9 mouse cellular contexts compared by ENCODE assay signal in the genomic region with DNA sequence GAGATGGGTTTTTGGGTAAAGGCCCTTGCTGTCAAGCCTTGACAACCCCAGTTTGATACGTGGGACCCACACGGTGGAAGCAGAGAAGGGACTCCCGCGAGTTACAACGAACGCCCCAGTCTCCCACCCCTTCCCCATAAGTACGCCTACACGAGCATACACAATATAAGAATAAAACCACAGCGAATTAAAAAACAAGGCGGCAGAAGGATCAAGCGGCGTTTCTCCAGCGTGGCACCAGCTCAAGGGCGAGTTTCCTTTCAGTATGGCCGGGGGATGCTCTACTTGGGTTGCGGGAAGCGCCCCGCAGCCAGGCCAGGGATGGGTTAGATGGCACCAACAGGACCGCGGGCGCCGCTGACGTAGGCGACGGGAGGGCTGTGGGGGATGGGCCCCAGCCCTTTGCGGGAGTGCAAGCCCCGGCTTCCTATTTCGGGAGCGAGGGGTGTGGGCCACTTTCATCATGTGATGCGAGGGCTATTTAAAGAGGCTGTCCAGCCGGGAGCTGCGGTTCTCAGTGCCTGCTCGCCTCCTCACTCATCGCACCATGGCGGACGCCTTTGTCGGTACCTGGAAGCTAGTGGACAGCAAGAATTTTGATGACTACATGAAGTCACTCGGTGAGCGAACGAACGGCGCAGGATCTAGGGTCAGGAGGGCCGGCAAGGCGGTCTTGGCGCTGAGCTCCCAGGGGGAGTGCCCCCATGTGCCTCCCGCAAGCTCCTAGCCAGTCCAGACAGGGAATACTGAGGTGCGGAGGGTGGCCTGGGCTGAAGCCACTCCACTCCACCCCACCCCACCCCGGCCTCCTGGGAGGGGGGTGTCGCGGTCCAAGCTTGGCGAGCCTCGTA. TPM values are rescaled to one million over a fixed set of nuclear protein-coding genes. Genes with fewer than 3 reads are reported as not detected.
A peak's percentile ranks its signal among the peaks of the same experiment; 100 is the strongest.
DNase-seq lines count a peak whose midpoint lies in the region; ATAC-seq and TF ChIP-seq lines count a peak whose summit lies in the region.
"Had no signal": no experiment of that assay in that cellular context is flagged by ENCODE, and none has a peak within 500 bp of the region (broad histone marks: within the 10 kb centered on the region; RNA-seq: fewer than 3 reads in every experiment).

A gene (plus strand): TSS at position 365 of the 851 bp plus-strand sequence.
A gene (minus strand): TSS at position 444 of the 851 bp plus-strand sequence.

- no peak within 1 kb of the TSS for H3K27ac ChIP-seq in liver, adult 2 months (replicated peaks; ENCODE audit: insufficient read depth, low read depth, low read length)
- H3K27ac ChIP-seq in embryonic facial prominence, embryonic 14.5 days (replicated peaks; ENCODE audit: low read depth, low read length) = no peak within 1 kb of the TSS
- H3K27ac ChIP-seq in heart, embryonic 10.5 days = peak within 1 kb of the TSS; percentile 91
- H3K27ac ChIP-seq in kidney, embryonic 14.5 days (ENCODE audit: low read depth, low read length) = no peak within 1 kb of the TSS
- H3K27ac ChIP-seq in limb, embryonic 14.5 days (replicated peaks; ENCODE audit: low read depth, low read length) = no peak within 1 kb of the TSS

- no peaks in the 10 kb centered on the region for H3K79me2 ChIP-seq in liver, adult 2 months (ENCODE audit: control insufficient read depth, insufficient read depth, low read length)
- no peaks in the 10 kb centered on the region for H3K79me2 ChIP-seq in myocyte (ENCODE audit: control insufficient read depth, insufficient read depth)

- peak within 1 kb of the TSS; percentile 94 for H3K4me2 ChIP-seq in embryonic facial prominence, embryonic 14.5 days (ENCODE audit: low read depth, low read length)
- H3K4me2 ChIP-seq in kidney, embryonic 14.5 days (replicated peaks; ENCODE audit: low read depth, low read length) = peak within 1 kb of the TSS; percentile 93
- H3K4me2 ChIP-seq in limb, embryonic 14.5 days (replicated peaks; ENCODE audit: low read depth, low read length, severe bottlenecking) = peak within 1 kb of the TSS; percentile 87
- peak within 1 kb of the TSS; percentile 73 for H3K4me2 ChIP-seq in myocyte (ENCODE audit: low read depth)

- H3ac ChIP-seq in myocyte (ENCODE audit: control insufficient read depth, insufficient read length) = peak within 1 kb of the TSS; percentile 26

- TF ChIP-seq POLR2A in liver, adult 2 months (IDR thresholded peaks at IDR 0.05; ENCODE audit: extremely low read depth, insufficient read depth, low read length) = no peak
- no peak for TF ChIP-seq POLR2A in limb, embryonic 14.5 days (IDR thresholded peaks at IDR 0.05; ENCODE audit: borderline replicate concordance, extremely low read depth, insufficient read depth, insufficient read length)
- peak; percentile 41 for TF ChIP-seq POLR2A in myocyte (IDR thresholded peaks at IDR 0.05; ENCODE audit: insufficient read length, low read depth)

- 4% methylated on average over 52 of the region's 52 CpGs for WGBS in liver, adult 2 months
- under 1% methylated on average over 47 of the region's 52 CpGs for WGBS in embryonic facial prominence, embryonic 14.5 days
- under 1% methylated on average over 52 of the region's 52 CpGs for WGBS in heart, embryonic 10.5 days
- WGBS in kidney, embryonic 14.5 days = under 1% methylated on average over 52 of the region's 52 CpGs
- under 1% methylated on average over 52 of the region's 52 CpGs for WGBS in limb, embryonic 14.5 days

- no peak within 1 kb of the TSS; the same call in 1 of the 2 replicates for H3K9ac ChIP-seq in liver, adult 2 months (ENCODE audit: low read depth, low read length)
- peak within 1 kb of the TSS; percentile 56 for H3K9ac ChIP-seq in embryonic facial prominence, embryonic 14.5 days (ENCODE audit: low read depth, low read length)
- peak within 1 kb of the TSS; percentile 44; the same call in 1 of the 2 replicates for H3K9ac ChIP-seq in kidney, embryonic 14.5 days (ENCODE audit: low read depth, low read length)
- peak within 1 kb of the TSS; percentile 45; the same call in 1 of the 2 replicates for H3K9ac ChIP-seq in limb, embryonic 14.5 days (ENCODE audit: low read depth, low read length, severe bottlenecking)

- no peak for TF ChIP-seq CTCF in liver, adult 2 months (IDR thresholded peaks at IDR 0.05; ENCODE audit: low read depth, low read length)

- DNase-seq in liver, adult 2 months (ENCODE audit: extremely low read depth, low read depth, low spot score) = no peak
- no peak for DNase-seq in liver
- peak; percentile 60 for DNase-seq in embryonic facial prominence, embryonic 14.5 days (ENCODE audit: low spot score)
- peak; percentile 94 for DNase-seq in heart, embryonic 10.5 days (ENCODE audit: low spot score)
- DNase-seq in limb, embryonic 14.5 days (ENCODE audit: low spot score) = peak; percentile 37

- peak; percentile 63 for ATAC-seq in embryonic facial prominence, embryonic 14.5 days (ENCODE audit: low read depth)
- peak; percentile 63 for ATAC-seq in kidney, embryonic 14.5 days (ENCODE audit: low FRiP score, low TSS enrichment)
- peak; percentile 64 for ATAC-seq in limb, embryonic 14.5 days (ENCODE audit: low FRiP score, low read depth)
- no peak for ATAC-seq in activated CD4-positive, CD25-positive, alpha-beta regulatory T cell, adult 4 months

- H3K27me3 ChIP-seq in liver, adult 2 months (ENCODE audit: control insufficient read depth, insufficient read depth, low read length) = peaks cover 7% of the 10 kb centered on the region; the same call in 1 of the 2 replicates
- peaks cover 39% of the 10 kb centered on the region for H3K27me3 ChIP-seq in embryonic facial prominence, embryonic 14.5 days (replicated peaks; ENCODE audit: control insufficient read depth, insufficient read depth, low read length)
- H3K27me3 ChIP-seq in heart, embryonic 10.5 days (ENCODE audit: insufficient read depth, poor library complexity, severe bottlenecking) = peaks cover 63% of the 10 kb centered on the region
- H3K27me3 ChIP-seq in kidney, embryonic 14.5 days (ENCODE audit: control insufficient read depth, insufficient read depth, low read length) = peaks cover 30% of the 10 kb centered on the region
- peaks cover 38% of the 10 kb centered on the region for H3K27me3 ChIP-seq in limb, embryonic 14.5 days (ENCODE audit: control insufficient read depth, insufficient read depth, low read length)
- no peaks in the 10 kb centered on the region for H3K27me3 ChIP-seq in myocyte (ENCODE audit: control insufficient read depth, insufficient read depth, insufficient read length)

- no peaks in the 10 kb centered on the region for H3K36me3 ChIP-seq in liver, adult 2 months (ENCODE audit: control insufficient read depth, insufficient read depth, low read length)
- H3K36me3 ChIP-seq in embryonic facial prominence, embryonic 14.5 days (ENCODE audit: control insufficient read depth, insufficient read depth, low read length) = no peaks in the 10 kb centered on the region
- H3K36me3 ChIP-seq in heart, embryonic 10.5 days = peaks cover 12% of the 10 kb centered on the region
- H3K36me3 ChIP-seq in kidney, embryonic 14.5 days (ENCODE audit: control insufficient read depth, insufficient read depth, low read length) = no peaks in the 10 kb centered on the region; the same call in 1 of the 2 replicates
- 0 out of 2 replicates have a peak, but pooled peaks cover 4% of the 10 kb centered on the region for H3K36me3 ChIP-seq in limb, embryonic 14.5 days (ENCODE audit: control insufficient read depth, insufficient read depth, low read length)
- H3K36me3 ChIP-seq in myocyte (ENCODE audit: control insufficient read depth, insufficient read depth) = no peaks in the 10 kb centered on the region

- H3K4me1 ChIP-seq in liver, adult 2 months (ENCODE audit: control insufficient read depth, insufficient read depth, low read length) = no peaks in the 10 kb centered on the region; the same call in 1 of the 2 replicates
- H3K4me1 ChIP-seq in embryonic facial prominence, embryonic 14.5 days (ENCODE audit: control insufficient read depth, insufficient read depth, low read length) = 0 out of 2 replicates have a peak, but pooled peaks cover 5% of the 10 kb centered on the region
- H3K4me1 ChIP-seq in heart, embryonic 10.5 days = peaks cover 58% of the 10 kb centered on the region
- peaks cover 19% of the 10 kb centered on the region for H3K4me1 ChIP-seq in kidney, embryonic 14.5 days (ENCODE audit: control insufficient read depth, insufficient read depth, low read length)
- peaks cover 7% of the 10 kb centered on the region for H3K4me1 ChIP-seq in limb, embryonic 14.5 days (ENCODE audit: control insufficient read depth, insufficient read depth, low read length)

- peak within 1 kb of the TSS; percentile 33; the same call in 1 of the 2 replicates for H3K4me3 ChIP-seq in liver, adult 2 months (ENCODE audit: insufficient read depth, low read depth, low read length)
- H3K4me3 ChIP-seq in embryonic facial prominence, embryonic 14.5 days (ENCODE audit: low read depth, low read length) = peak within 1 kb of the TSS; percentile 50
- peak within 1 kb of the TSS; percentile 73 for H3K4me3 ChIP-seq in heart, embryonic 10.5 days
- H3K4me3 ChIP-seq in kidney, embryonic 14.5 days (ENCODE audit: low read length) = peak within 1 kb of the TSS; percentile 48
- H3K4me3 ChIP-seq in limb, embryonic 14.5 days (replicated peaks; ENCODE audit: low read length) = peak within 1 kb of the TSS; percentile 46
- peak within 1 kb of the TSS; percentile 29 for H3K4me3 ChIP-seq in myocyte

- no peaks in the 10 kb centered on the region for H3K9me3 ChIP-seq in embryonic facial prominence, embryonic 14.5 days (ENCODE audit: control insufficient read depth, low read length)
- no peaks in the 10 kb centered on the region for H3K9me3 ChIP-seq in heart, embryonic 10.5 days
- H3K9me3 ChIP-seq in kidney, embryonic 14.5 days (ENCODE audit: control insufficient read depth, low read length) = no peaks in the 10 kb centered on the region
- no peaks in the 10 kb centered on the region for H3K9me3 ChIP-seq in limb, embryonic 14.5 days (ENCODE audit: control insufficient read depth, low read length)

RNA-seq across cellular contexts. Expression of the first gene that starts in this region (rescaled TPM):
- 0.34 and 4.2 TPM in 2 replicates for total RNA-seq in liver, adult 2 months (2014; rRNA removed)
- polyA plus RNA-seq in liver, adult 2 months (2012; rRNA removed) = 0.19 TPM in 1 of 2 replicates, not detected in the other
- 89.0 and 117 TPM in 2 replicates for polyA plus RNA-seq in embryonic facial prominence, embryonic 14.5 days (2014; fragmentation: Nextera tagmentation; extraction: Ambion mirVana)
- polyA plus RNA-seq in heart, embryonic 10.5 days (2016; fragmentation: Nextera tagmentation; extraction: Ambion mirVana) = 245 and 506 TPM in 2 replicates
- 15.7 and 16.0 TPM in 2 replicates for polyA plus RNA-seq in kidney, embryonic 14.5 days (2014; fragmentation: Nextera tagmentation; extraction: Ambion mirVana)
- polyA plus RNA-seq in limb, embryonic 14.5 days (2012; rRNA removed) = 34.7 and 41.6 TPM in 2 replicates
- 34.0 and 47.3 TPM in 2 replicates for polyA plus RNA-seq in limb, embryonic 14.5 days (2014; fragmentation: Nextera tagmentation; extraction: Ambion mirVana)
- 71.9 TPM for polyA plus RNA-seq in myocyte (2012; fragmentation: generic; extraction: Trizol)
- polyA plus RNA-seq in activated CD4-positive, CD25-positive, alpha-beta regulatory T cell, adult 4 months (2017; shearing (Covaris generic)) = under 1 TPM in 1 of 2 experiments, not detected in 1; 0.42 TPM
- total RNA-seq: CH12.LX had no signal

RNA-seq across cellular contexts. Expression of the second gene that starts in this region (rescaled TPM):
- not detected in 2 replicates for total RNA-seq in liver, adult 2 months (2014; rRNA removed)
- not detected in 2 replicates for polyA plus RNA-seq in liver, adult 2 months (2012; rRNA removed)
- not detected in 2 replicates for polyA plus RNA-seq in embryonic facial prominence, embryonic 14.5 days (2014; fragmentation: Nextera tagmentation; extraction: Ambion mirVana)
- polyA plus RNA-seq in heart, embryonic 10.5 days (2016; fragmentation: Nextera tagmentation; extraction: Ambion mirVana) = 0.58 and 1.1 TPM in 2 replicates
- not detected in 2 replicates for polyA plus RNA-seq in kidney, embryonic 14.5 days (2014; fragmentation: Nextera tagmentation; extraction: Ambion mirVana)
- 0.30 TPM in 1 of 2 replicates, not detected in the other for polyA plus RNA-seq in limb, embryonic 14.5 days (2012; rRNA removed)
- polyA plus RNA-seq in limb, embryonic 14.5 days (2014; fragmentation: Nextera tagmentation; extraction: Ambion mirVana) = not detected in 2 replicates
- polyA plus RNA-seq in myocyte (2012; fragmentation: generic; extraction: Trizol) = 0.24 TPM
- not detected for polyA plus RNA-seq in activated CD4-positive, CD25-positive, alpha-beta regulatory T cell, adult 4 months (2017; shearing (Covaris generic))
- total RNA-seq: CH12.LX had no signal

Comparison
In these comparisons a context has a peak if more than half of its experiments do, and no peak if none do; other contexts are left out.
1. RNA of the first gene that starts in this region (polyA plus RNA-seq): 245 to 506 TPM in heart, embryonic 10.5 days, 89.0 to 117 TPM in embryonic facial prominence, embryonic 14.5 days, 71.9 TPM in myocyte (single experiment), 34.0 to 47.3 TPM in limb, embryonic 14.5 days and 15.7 to 16.0 TPM in kidney, embryonic 14.5 days; 0.42 TPM in activated CD4-positive, CD25-positive, alpha-beta regulatory T cell, adult 4 months and 0.19 TPM in liver, adult 2 months; every median in the first group is over 10 times any median in the second.
2. DNase-seq: peak in embryonic facial prominence, embryonic 14.5 days (single experiment), heart, embryonic 10.5 days (single experiment) and limb, embryonic 14.5 days (single experiment); none in liver, adult 2 months (single experiment) and liver (single experiment).
3. Peak in every context shown above with its lines, with median percentiles within 50 percentile points of each other: H3K4me3 ChIP-seq and H3K4me2 ChIP-seq.